Mouse (Mus musculus) liver, embryonic 14.5 days (tissue): ENCODE results near the gene Btf3. TPM values are rescaled to one million over a fixed set of nuclear protein-coding genes. Genes with fewer than 3 reads are reported as not detected.

ENCODE experiments used
- ATAC-seq: fragments of 200-750 bp; cut with Nextera tagmentation; 2 replicates; pipeline ENCODE4 v1.8.0; 2017; ENCODE audit warnings: moderate number of reproducible peaks, mild to moderate bottlenecking, moderate library complexity; ENCODE audit not compliant: insufficient read depth
- DNase-seq, 3 experiments: peaks; one replicate each; pipeline ENCODE4 v3.0.0-alpha.2; 2012 to 2013; ENCODE audit warnings: low read depth in 3 of 3, low spot score in 3 of 3
- H3K27ac ChIP-seq: fragments of 300-500 bp; sonication (generic); 2 replicates; pipeline ENCODE4 v1.5.1; 2014; ENCODE audit warnings: moderate library complexity, mild to moderate bottlenecking, control low read depth, inconsistent platforms
- H3K27me3 ChIP-seq: fragments of 300-500 bp; sonication (generic); 2 replicates; pipeline ENCODE4 v1.6.1; 2014; ENCODE audit warnings: mild to moderate bottlenecking, low read length, moderate library complexity; ENCODE audit not compliant: control insufficient read depth, insufficient read depth
- H3K36me3 ChIP-seq: fragments of 300-500 bp; sonication (generic); replicated peaks from 2 replicates; pipeline ENCODE4 v1.6.1; 2014; ENCODE audit warnings: low read depth; ENCODE audit not compliant: control insufficient read depth, insufficient read depth
- H3K4me1 ChIP-seq, 2 experiments: fragments of 200-500 bp in 1 of 2; fragments of 300-500 bp in 1 of 2; sonication (generic) in 1 of 2; replicated peaks; 2 replicates each; pipeline ENCODE4 v1.6.1; 2012 to 2014; ENCODE audit warnings: antibody characterized with exemption in 1 of 2, inconsistent platforms in 1 of 2, low read length in 1 of 2; ENCODE audit not compliant: control insufficient read depth in 2 of 2, insufficient read depth in 2 of 2
- H3K4me2 ChIP-seq: fragments of 300-500 bp; sonication (generic); 2 replicates; pipeline ENCODE4 v1.6.1; 2014; ENCODE audit warnings: low read depth, mild to moderate bottlenecking, control low read depth, moderate library complexity
- H3K4me3 ChIP-seq, 2 experiments: fragments of 200-500 bp in 1 of 2; fragments of 300-500 bp in 1 of 2; sonication (generic) in 1 of 2; 2 replicates each; pipeline ENCODE4 v1.5.1; 2012 to 2014; ENCODE audit warnings: low read depth in 2 of 2, low read length in 2 of 2, mild to moderate bottlenecking in 2 of 2, control low read depth in 1 of 2, inconsistent platforms in 1 of 2, moderate library complexity in 1 of 2; ENCODE audit not compliant: insufficient read depth in 1 of 2
- H3K9ac ChIP-seq: fragments of 300-500 bp; sonication (generic); replicated peaks from 2 replicates; pipeline ENCODE4 v1.6.1; 2014; ENCODE audit warnings: mild to moderate bottlenecking, control low read depth, moderate library complexity
- H3K9me3 ChIP-seq: fragments of 300-500 bp; sonication (generic); 2 replicates; pipeline ENCODE4 v1.6.1; 2016; ENCODE audit warnings: low read length, mixed read lengths; ENCODE audit not compliant: control insufficient read depth
- CTCF ChIP-seq: IDR thresholded peaks from 2 replicates; pipeline ENCODE4 v1.5.1; 2016; ENCODE audit warnings: antibody characterized with exemption, low read depth, control low read depth
- EP300 ChIP-seq: IDR thresholded peaks from 2 replicates; pipeline ENCODE4 v1.6.1; 2016; ENCODE audit warnings: antibody characterized with exemption, low read depth
- WGBS: fragments of 180-500 bp; shearing (Covaris S2); extraction: QIAGEN DNeasy Blood & Tissue Kit; methylation state at CpG from one replicate; pipeline ENCODE4 v1.1.7; 2014; ENCODE audit not compliant: insufficient replicate concordance; 5-methylcytosine and 5-hydroxymethylcytosine counted together
- polyA plus RNA-seq, 2 experiments: library from polyadenylated mRNA; depleted of rRNA in 1 of 2; stranded (reverse) in 1 of 2; unstranded in 1 of 2; fragments of >200 nt; fragmentation: Nextera tagmentation in 1 of 2; extraction: Ambion mirVana in 1 of 2; gene quantifications; 2 replicates each; pipeline versions ENCODE4 v1.2.1 to v1.2.3; 2012 to 2014

Gene Btf3
- 184 and 339 TPM in 2 replicates for polyA plus RNA-seq (2012; rRNA removed)
- 398 and 401 TPM in 2 replicates for polyA plus RNA-seq (2014; fragmentation: Nextera tagmentation; extraction: Ambion mirVana)

GRCm38 (mm10) chr13:98316480-98317245 is at the start of gene Btf3:
TSS of gene Btf3 (minus strand) at chr13:98317006.
- TF ChIP-seq CTCF (peak; percentile 47; the same call in 1 of the 2 replicates), EP300 (no peak)
- H3K9ac ChIP-seq: peak within 1 kb of the TSS; percentile 96
- no peaks in the 10 kb centered on the region for H3K27me3 ChIP-seq
- H3K36me3 ChIP-seq: peaks cover 23% of the 10 kb centered on the region
- under 1% methylated on average over 86 of the region's 90 CpGs for WGBS
- peaks cover 7 to 12% of the 10 kb centered on the region in 2 experiments; a peak in 3 of 4 replicates for H3K4me1 ChIP-seq
- no peaks in the 10 kb centered on the region for H3K9me3 ChIP-seq
- peak; percentile 89 for ATAC-seq
- H3K27ac ChIP-seq: peak within 1 kb of the TSS; percentile 70
- H3K4me3 ChIP-seq: peak within 1 kb of the TSS; percentile 96 to 99
- DNase-seq: peak; percentile 86 to 89 (median 86)
- peak within 1 kb of the TSS; percentile 93 for H3K4me2 ChIP-seq

DNA sequence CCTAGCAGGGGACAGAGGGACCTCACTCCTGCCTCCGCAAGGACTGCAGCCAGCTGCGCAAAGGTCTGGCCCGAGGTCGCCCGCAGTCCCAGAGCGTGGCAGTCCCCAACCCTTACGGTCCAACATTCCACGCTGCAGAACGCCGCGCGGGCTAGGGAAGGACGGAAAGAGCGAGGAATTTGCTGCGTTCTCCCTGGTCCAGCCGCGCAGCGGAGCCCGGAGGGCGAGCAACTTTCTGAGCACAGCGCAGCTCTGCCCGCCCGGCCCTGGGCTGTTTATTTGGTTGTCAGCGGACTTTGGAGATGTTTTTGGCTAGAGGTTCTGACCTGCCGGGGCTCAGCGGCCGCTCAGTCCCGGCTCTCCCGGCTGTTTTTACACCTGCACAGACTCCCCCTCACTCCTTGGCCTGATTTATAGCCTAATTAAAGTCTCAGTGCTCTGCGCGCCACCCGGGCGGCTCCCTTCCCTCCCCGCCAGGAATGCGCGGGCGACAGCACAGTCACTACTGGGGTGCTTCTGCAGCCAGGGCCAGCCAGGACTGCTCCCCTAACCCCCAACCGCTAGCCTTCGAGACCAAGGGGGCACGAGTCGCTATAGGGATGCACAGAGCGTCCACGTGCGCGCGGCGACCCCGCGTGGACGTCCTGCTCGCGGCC is 49.1 kb upstream of the Btf3 start:
- Histone ChIP-seq H3K36me3 (no peaks in the 10 kb centered on the region), H3K9me3 (no peaks in the 10 kb centered on the region), H3K9ac (no peak overlapping the region), H3K4me1 (no peaks in the 10 kb centered on the region), H3K27ac (no peak overlapping the region), H3K4me2 (no peak overlapping the region), H3K27me3 (peaks cover 81% of the 10 kb centered on the region), H3K4me3 (no peak overlapping the region)
- ATAC-seq: no peak
- 3% methylated on average over 52 of the region's 52 CpGs for WGBS
- TF ChIP-seq EP300 (no peak), CTCF (no peak)
- no peak for DNase-seq

- H3K4me3 ChIP-seq: no peak overlapping the region
- no peaks in the 10 kb centered on the region for H3K4me1 ChIP-seq
- TF ChIP-seq EP300: no peak
- TF ChIP-seq CTCF: no peak
- peaks cover 89% of the 10 kb centered on the region for H3K27me3 ChIP-seq
- DNase-seq: no peak
- no peak for ATAC-seq
- H3K9me3 ChIP-seq: no peaks in the 10 kb centered on the region
- no peaks in the 10 kb centered on the region for H3K36me3 ChIP-seq
- H3K4me2 ChIP-seq: no peak overlapping the region
- H3K27ac ChIP-seq: no peak overlapping the region
- WGBS: 1% methylated on average over 8 of the region's 8 CpGs
- H3K9ac ChIP-seq: no peak overlapping the region
Observed at GRCm38 (mm10) chr13:98365081-98365480, 48.3 kb upstream of the Btf3 start.

GRCm38 (mm10) chr13:98363046-98363445 is 46.2 kb upstream of the Btf3 start:
- Histone ChIP-seq H3K4me1 (no peaks in the 10 kb centered on the region), H3K4me3 (no peak overlapping the region), H3K9me3 (no peaks in the 10 kb centered on the region), H3K27ac (no peak overlapping the region), H3K27me3 (peaks cover 89% of the 10 kb centered on the region), H3K36me3 (no peaks in the 10 kb centered on the region), H3K4me2 (no peak overlapping the region), H3K9ac (no peak overlapping the region)
- WGBS: 3% methylated on average over 4 of the region's 4 CpGs
- TF ChIP-seq CTCF (no peak), EP300 (no peak)
- ATAC-seq (no peak), DNase-seq (no peak)

- Histone ChIP-seq H3K9ac (no peak overlapping the region), H3K27me3 (peaks cover 87% of the 10 kb centered on the region), H3K4me1 (no peaks in the 10 kb centered on the region), H3K4me2 (no peak overlapping the region), H3K4me3 (no peak overlapping the region), H3K36me3 (no peaks in the 10 kb centered on the region), H3K27ac (no peak overlapping the region), H3K9me3 (no peaks in the 10 kb centered on the region)
- ATAC-seq (no peak), DNase-seq (no peak)
- WGBS: 3% methylated on average over 5 of the region's 5 CpGs
- TF ChIP-seq EP300: no peak
- TF ChIP-seq CTCF: no peak
Observed at GRCm38 (mm10) chr13:98361161-98361560, 44.4 kb upstream of the Btf3 start.
